Mouse (Mus musculus) neural tube, embryonic 15.5 days (tissue): ENCODE data around the gene Ifi203. TPM values are rescaled to one million over a fixed set of nuclear protein-coding genes. Genes with fewer than 3 reads are reported as not detected.
"Not testable (repeated sequence)": the region's sequence is repeated elsewhere in the genome, so short reads cannot be mapped to it uniquely, and the experiment has no call there.

ENCODE experiments used
- ATAC-seq: fragments of 200-750 bp; cut with Nextera tagmentation; 2 replicates; pipeline ENCODE4 v1.8.0; 2017; ENCODE audit warnings: mild to moderate bottlenecking, moderate TSS enrichment, moderate library complexity; ENCODE audit not compliant: low FRiP score
- H3K27ac ChIP-seq: fragments of 300-500 bp; sonication (generic); replicated peaks from 2 replicates; pipeline ENCODE4 v1.5.1; 2015; ENCODE audit warnings: mild to moderate bottlenecking, inconsistent platforms
- H3K27me3 ChIP-seq: fragments of 300-500 bp; sonication (generic); replicated peaks from 2 replicates; pipeline ENCODE4 v1.6.1; 2015; ENCODE audit warnings: inconsistent platforms
- H3K36me3 ChIP-seq: fragments of 300-500 bp; sonication (generic); 2 replicates; pipeline ENCODE4 v1.6.1; 2015; ENCODE audit warnings: inconsistent platforms
- H3K4me1 ChIP-seq: fragments of 300-500 bp; sonication (generic); 2 replicates; pipeline ENCODE4 v1.6.1; 2015; ENCODE audit warnings: inconsistent platforms
- H3K4me2 ChIP-seq: fragments of 300-500 bp; sonication (generic); 2 replicates; pipeline ENCODE4 v1.6.1; 2015; ENCODE audit warnings: inconsistent platforms, mild to moderate bottlenecking, moderate library complexity
- H3K4me3 ChIP-seq: fragments of 300-500 bp; sonication (generic); replicated peaks from 2 replicates; pipeline ENCODE4 v1.5.1; 2015; ENCODE audit warnings: mild to moderate bottlenecking, inconsistent platforms
- H3K9ac ChIP-seq: fragments of 300-500 bp; sonication (generic); replicated peaks from 2 replicates; pipeline ENCODE4 v1.6.1; 2015; ENCODE audit warnings: mild to moderate bottlenecking, inconsistent platforms
- H3K9me3 ChIP-seq: fragments of 300-500 bp; sonication (generic); replicated peaks from 2 replicates; pipeline ENCODE4 v1.6.1; 2016; ENCODE audit warnings: inconsistent platforms
- WGBS: fragments of 180-500 bp; shearing (Covaris S2); methylation state at CpG from one replicate; pipeline ENCODE4 v1.1.7; 2015; ENCODE audit warnings: mixed read lengths; 5-methylcytosine and 5-hydroxymethylcytosine counted together
- polyA plus RNA-seq: library from polyadenylated mRNA; unstranded; fragments of >200 nt; fragmentation: Nextera tagmentation; extraction: Ambion mirVana; gene quantifications from 2 replicates; pipeline ENCODE4 v1.2.1, GENCODE M21; 2015

Ifi203 gene
- polyA plus RNA-seq, 1 experiment from 2014 or later, result 0.69 TPM

DNA sequence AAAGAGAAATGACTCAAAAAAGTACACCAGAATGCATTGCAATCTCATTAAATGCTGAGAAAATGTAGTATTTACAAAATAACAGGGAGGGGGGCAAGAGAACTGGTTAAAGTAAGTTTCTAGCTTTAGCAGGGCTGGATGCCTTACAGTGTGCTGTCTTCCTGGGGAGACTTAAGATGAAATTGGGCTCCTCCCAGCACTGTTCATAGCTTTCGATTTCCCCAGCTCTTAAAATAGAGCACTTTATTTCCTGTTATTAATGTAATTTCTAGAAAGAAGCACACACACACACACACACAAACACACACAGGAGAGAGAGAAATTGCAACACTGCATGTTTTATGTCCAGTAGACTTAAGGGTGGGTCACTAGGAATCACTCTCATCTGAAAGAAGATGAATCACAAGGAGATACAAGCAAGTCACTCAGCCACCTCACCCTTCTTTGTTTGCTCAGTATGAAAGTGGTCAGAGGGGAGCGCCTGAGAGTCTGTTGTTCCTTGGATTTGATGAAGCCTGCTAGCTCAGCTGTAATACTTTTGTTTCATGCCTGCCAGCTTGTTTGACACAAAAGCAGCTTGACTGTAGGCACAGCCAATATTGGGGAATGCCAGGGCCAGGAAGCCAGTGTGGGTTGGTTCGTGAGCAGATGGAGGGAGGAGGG, 62.3 kb downstream of the Ifi203 start:
- not testable (repeated sequence) for H3K9me3 ChIP-seq, H3K27me3 ChIP-seq, H3K9ac ChIP-seq, H3K36me3 ChIP-seq, ATAC-seq, H3K4me3 ChIP-seq, H3K4me2 ChIP-seq, H3K27ac ChIP-seq, H3K4me1 ChIP-seq
- WGBS, result 69% methylated on average over 3 of the region's 3 CpGs

DNA sequence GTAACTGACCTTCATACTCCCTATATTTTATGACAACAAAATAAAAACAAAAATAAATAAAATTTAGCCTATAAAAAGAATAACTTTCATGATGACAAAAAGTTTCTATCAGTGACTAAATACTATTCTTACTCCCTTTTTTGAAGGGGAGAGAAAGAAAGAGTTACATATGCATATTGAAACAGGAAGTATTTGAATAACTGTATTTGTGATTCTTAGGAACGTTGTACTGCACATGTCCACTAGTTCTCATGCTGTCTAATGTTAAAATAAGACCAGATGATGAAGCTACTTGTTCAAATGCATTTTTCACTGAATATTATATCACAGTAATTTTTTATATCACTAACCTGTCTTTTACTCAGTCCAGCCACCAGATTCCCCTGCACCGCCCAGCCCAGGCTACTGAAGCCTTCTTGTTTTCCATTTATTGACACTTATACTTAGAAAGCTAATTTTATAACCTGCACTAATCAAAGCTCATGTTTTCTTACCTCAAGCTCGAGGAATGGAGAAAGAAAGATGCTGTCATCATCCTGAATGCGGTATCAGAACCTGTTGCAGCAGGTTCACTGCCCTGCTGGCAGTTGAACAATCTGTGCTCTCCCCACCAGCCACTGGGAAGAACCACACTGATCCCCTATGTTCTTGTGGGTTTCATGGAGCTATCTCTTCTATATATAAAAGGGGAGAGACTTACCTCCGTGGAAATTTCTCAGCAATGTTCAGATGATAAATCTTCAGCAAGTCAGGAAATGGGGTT, 63.1 kb downstream of the Ifi203 start:
- not testable (repeated sequence) for H3K9me3 ChIP-seq, H3K9ac ChIP-seq, H3K27me3 ChIP-seq, H3K4me1 ChIP-seq, H3K4me3 ChIP-seq, ATAC-seq, H3K4me2 ChIP-seq, H3K27ac ChIP-seq, H3K36me3 ChIP-seq
- WGBS, result 83% methylated on average over 5 of the region's 5 CpGs

DNA sequence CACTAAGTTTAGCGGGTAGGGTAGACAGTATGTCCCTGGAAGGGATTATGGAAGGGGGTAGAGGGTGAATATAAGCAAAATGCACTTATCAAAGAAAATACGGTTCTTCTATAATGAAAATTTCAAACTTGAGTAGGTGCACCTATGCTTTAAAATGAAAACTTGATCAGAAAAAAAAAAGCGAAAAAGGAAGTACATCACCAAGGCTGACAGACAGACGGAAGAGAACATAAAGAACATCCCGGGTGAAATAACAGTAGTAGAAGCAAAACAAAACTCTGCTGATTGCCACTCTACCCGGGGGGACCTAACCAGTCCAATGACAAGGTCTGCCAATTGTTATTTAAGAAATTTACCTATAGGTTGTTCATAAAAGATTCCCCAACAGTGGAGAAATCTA, 64.2 kb downstream of the Ifi203 start:
- H3K36me3 ChIP-seq, H3K9me3 ChIP-seq, H3K27ac ChIP-seq, H3K4me2 ChIP-seq, H3K9ac ChIP-seq, H3K4me1 ChIP-seq, ATAC-seq, H3K4me3 ChIP-seq, H3K27me3 ChIP-seq: not testable (repeated sequence)
- WGBS, result 94% methylated on average over 6 of the region's 6 CpGs

DNA sequence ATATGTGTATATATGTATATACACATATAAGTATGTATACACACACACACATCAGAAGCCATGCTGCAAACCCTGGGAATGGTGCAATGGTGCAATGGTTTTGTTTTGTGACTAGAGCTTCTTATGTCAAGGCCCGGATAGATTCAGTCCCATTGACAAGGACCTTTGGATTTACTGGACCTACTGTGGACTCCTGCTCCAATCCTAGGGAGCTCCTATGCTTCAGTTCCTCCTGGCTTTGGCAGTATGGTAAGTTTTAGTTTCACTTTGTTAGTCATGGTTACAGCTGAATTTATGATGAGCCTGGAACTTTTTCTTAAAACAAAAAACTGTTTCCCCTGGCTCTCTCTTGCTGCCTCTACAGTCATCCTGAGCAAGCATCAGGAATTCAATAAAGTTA, 65.3 kb downstream of the Ifi203 start:
- 93% methylated on average over 1 of the region's 1 CpGs for WGBS
- not testable (repeated sequence) for H3K36me3 ChIP-seq, H3K9me3 ChIP-seq, H3K9ac ChIP-seq, H3K27me3 ChIP-seq, ATAC-seq, H3K4me1 ChIP-seq, H3K4me2 ChIP-seq, H3K4me3 ChIP-seq, H3K27ac ChIP-seq

Other genes starting within 250 kb of the Ifi203 start
- 0.27 and 0.65 TPM in 2 replicates for gene Ifi207, start 200.9 kb downstream of the Ifi203 start, polyA plus RNA-seq
- 1.3 and 7.2 TPM in 2 replicates for gene Ifi204, start 175.7 kb downstream of the Ifi203 start, polyA plus RNA-seq
- 0.51 and 4.7 TPM in 2 replicates for gene Ifi211, start 29.6 kb downstream of the Ifi203 start, polyA plus RNA-seq
- gene Mndal, start 181 bp downstream of the Ifi203 start, polyA plus RNA-seq, result 1.1 and 11.7 TPM in 2 replicates
- gene Ifi202b, start 40.1 kb upstream of the Ifi203 start, polyA plus RNA-seq, result 0.41 TPM in 1 of 2 replicates, not detected in the other
- 0.43 TPM in 1 of 2 replicates, not detected in the other for gene Ifi205, start 89.1 kb upstream of the Ifi203 start, polyA plus RNA-seq
- gene Olfr433, start 98.0 kb upstream of the Ifi203 start, polyA plus RNA-seq, result not detected in 2 replicates
- gene Olfr432, start 106.5 kb upstream of the Ifi203 start, polyA plus RNA-seq, result not detected in 2 replicates
- not detected in 2 replicates for gene Olfr430, start 123.9 kb upstream of the Ifi203 start, polyA plus RNA-seq
- not detected in 2 replicates for gene Olfr429, start 141.7 kb upstream of the Ifi203 start, polyA plus RNA-seq
- not detected in 2 replicates for gene Olfr427, start 154.2 kb upstream of the Ifi203 start, polyA plus RNA-seq
- gene Olfr231, start 178.5 kb upstream of the Ifi203 start, polyA plus RNA-seq, result not detected in 2 replicates
- not detected in 2 replicates for gene Olfr424, start 188.8 kb upstream of the Ifi203 start, polyA plus RNA-seq
- gene Olfr420, start 213.0 kb upstream of the Ifi203 start, polyA plus RNA-seq, result not detected in 2 replicates
- gene Spta1, start 230.1 kb upstream of the Ifi203 start, polyA plus RNA-seq, result 0.06 and 0.20 TPM in 2 replicates